Comparison of ENCODE assay signal across 9 mouse cellular contexts in genomic region chr9:99630071-99630470, GRCm38 (mm10). TPM values are rescaled to one million over a fixed set of nuclear protein-coding genes. Genes with fewer than 3 reads are reported as not detected.
DNase-seq lines count a peak whose midpoint lies in the region; ATAC-seq and TF ChIP-seq lines count a peak whose summit lies in the region.
"Had no signal": no experiment of that assay in that cellular context is flagged by ENCODE, and none has a peak within 500 bp of the region (broad histone marks: within the 10 kb centered on the region; RNA-seq: fewer than 3 reads in every experiment).

No protein-coding gene starts in this region.

- no peak for TF ChIP-seq POLR2A in kidney, adult 2 months (IDR thresholded peaks at IDR 0.05; ENCODE audit: low read depth, low read length)

- in situ Hi-C loops in Patski (cut with MboI; ENCODE audit: low pct_unique_long_range_greater_than_20kb): no loop called here

- peak overlapping the region; percentile 75 for H3K9ac ChIP-seq in forebrain, embryonic 15.5 days (replicated peaks)

- no peaks in the 10 kb centered on the region for H3K27me3 ChIP-seq in Patski
- H3K27me3 ChIP-seq in forebrain, embryonic 15.5 days: no peaks in the 10 kb centered on the region
- no peaks in the 10 kb centered on the region for H3K27me3 ChIP-seq in kidney, adult 2 months (replicated peaks; ENCODE audit: control insufficient read depth, insufficient read depth, low read length)
- no peaks in the 10 kb centered on the region for H3K27me3 ChIP-seq in midbrain, embryonic 10.5 days (ENCODE audit: low read depth, poor library complexity, severe bottlenecking)

- H3K9me3 ChIP-seq in forebrain, embryonic 15.5 days: no peaks in the 10 kb centered on the region
- H3K9me3 ChIP-seq in midbrain, embryonic 10.5 days (replicated peaks): no peaks in the 10 kb centered on the region

- intact Hi-C loops in gastrocnemius, adult 2 months (cut with DNase I): no loop called here

- CTCF ChIA-PET in Patski (lab: Charles Lee): interaction anchor here (0.6 to 2.7 kb wide), 3 partner anchors 37 to 50 kb away, joined by 3 to 23 read pairs (median 5); no protein-coding TSS in a partner anchor

- peak overlapping the region; percentile 88 for H3K27ac ChIP-seq in gastrocnemius, adult 2 months
- H3K27ac ChIP-seq in forebrain, embryonic 15.5 days (replicated peaks): peak overlapping the region; percentile 88
- peak overlapping the region; percentile 88 for H3K27ac ChIP-seq in kidney, adult 2 months (ENCODE audit: insufficient read depth, low read depth, low read length)
- H3K27ac ChIP-seq in midbrain, embryonic 10.5 days (replicated peaks): peak overlapping the region; percentile 96

- under 1% methylated on average over 11 of the region's 11 CpGs for WGBS in forebrain, embryonic 15.5 days
- WGBS in kidney, adult 2 months: 3% methylated on average over 11 of the region's 11 CpGs
- under 1% methylated on average over 11 of the region's 11 CpGs for WGBS in midbrain, embryonic 10.5 days

- H3K4me1 ChIP-seq in forebrain, embryonic 15.5 days: peaks cover 37% of the 10 kb centered on the region
- H3K4me1 ChIP-seq in kidney, adult 2 months (ENCODE audit: control insufficient read depth, insufficient read depth, low read length): peaks cover 9% of the 10 kb centered on the region
- peaks cover 44% of the 10 kb centered on the region for H3K4me1 ChIP-seq in midbrain, embryonic 10.5 days

- peak overlapping the region; percentile 89 for H3K4me3 ChIP-seq in gastrocnemius, adult 2 months
- H3K4me3 ChIP-seq in forebrain, embryonic 15.5 days: peak overlapping the region; percentile 81
- H3K4me3 ChIP-seq in kidney, adult 2 months (ENCODE audit: insufficient read depth, low read depth, low read length): peak overlapping the region; percentile 60
- peak overlapping the region; percentile 79 for H3K4me3 ChIP-seq in midbrain, embryonic 10.5 days

- DNase-seq in gastrocnemius, adult 2 months: peak; percentile 37
- no peak for DNase-seq in gastrocnemius, adult 18-20 months (ENCODE audit: low spot score)
- no peak for DNase-seq in Patski (ENCODE audit: low read depth, low spot score)
- peak; percentile 78 for DNase-seq in kidney, adult 2 months
- DNase-seq in midbrain, embryonic 10.5 days (ENCODE audit: low spot score): no peak
- no peak for DNase-seq in left cerebral cortex, adult 9 months (ENCODE audit: low spot score in 2 of 2)
- DNase-seq in thymus, postnatal 10 days (ENCODE audit: low spot score in 2 of 2): no peak

- POLR2A ChIA-PET in Patski (lab: Charles Lee): interaction anchor here (0.6 to 1.5 kb wide), 2 partner anchors 10 to 42 kb away, joined by 3 read pairs; no protein-coding TSS in a partner anchor

- ATAC-seq in Patski: peak; percentile 11
- peak; percentile 49; the same call in 1 of the 2 replicates for ATAC-seq in forebrain, embryonic 15.5 days (replicated peaks)

- peak overlapping the region; percentile 82 for H3K4me2 ChIP-seq in forebrain, embryonic 15.5 days (replicated peaks)

- H3K36me3 ChIP-seq in forebrain, embryonic 15.5 days: no peaks in the 10 kb centered on the region
- no peaks in the 10 kb centered on the region for H3K36me3 ChIP-seq in kidney, adult 2 months (ENCODE audit: control insufficient read depth, insufficient read depth, low read length)
- H3K36me3 ChIP-seq in midbrain, embryonic 10.5 days: peaks cover 23% of the 10 kb centered on the region

- no peak for TF ChIP-seq CTCF in gastrocnemius, adult 2 months (IDR thresholded peaks at IDR 0.05)
- no peak for TF ChIP-seq CTCF in Patski (IDR thresholded peaks at IDR 0.05)
- TF ChIP-seq CTCF in kidney, adult 2 months (conservative IDR thresholded peaks at IDR 0.05; ENCODE audit: insufficient read depth, insufficient read length, low read depth, low read length): no peak

RNA-seq across cellular contexts. Expression of gene Dzip1l, which starts 0.8 kb away (rescaled TPM):
- total RNA-seq in gastrocnemius, adult 2 months (2021): 1 to 10 TPM; 1.5 to 2.4 TPM
- 1 to 10 TPM in 1 of 2 experiments, under 1 TPM in 1; 0.75 to 1.6 TPM for total RNA-seq in gastrocnemius, adult 18-20 months (2021)
- 27.8 TPM for polyA plus RNA-seq in Patski (2021)
- 13.3 TPM in 2 replicates for polyA plus RNA-seq in forebrain, embryonic 15.5 days (2015; fragmentation: Nextera tagmentation; extraction: Ambion mirVana)
- polyA plus RNA-seq in kidney, adult 2 months (2012; rRNA removed): 6.8 and 7.2 TPM in 2 replicates
- polyA plus RNA-seq in midbrain, embryonic 10.5 days (2016; fragmentation: Nextera tagmentation; extraction: Ambion mirVana): 26.3 and 27.9 TPM in 2 replicates
- total RNA-seq: MEL had no signal

RNA-seq across cellular contexts. Expression of gene A4gnt, which starts 17.8 kb away (rescaled TPM):
- not detected for total RNA-seq in gastrocnemius, adult 2 months (2021)
- not detected for total RNA-seq in gastrocnemius, adult 18-20 months (2021)
- polyA plus RNA-seq in Patski (2021): not detected
- polyA plus RNA-seq in forebrain, embryonic 15.5 days (2015; fragmentation: Nextera tagmentation; extraction: Ambion mirVana): not detected in 2 replicates
- polyA plus RNA-seq in kidney, adult 2 months (2012; rRNA removed): 7.9 TPM in 2 replicates
- polyA plus RNA-seq in midbrain, embryonic 10.5 days (2016; fragmentation: Nextera tagmentation; extraction: Ambion mirVana): not detected in 2 replicates

RNA-seq across cellular contexts. Expression of gene Dbr1, which starts 54.5 kb away (rescaled TPM):
- total RNA-seq in gastrocnemius, adult 2 months (2021): 1 to 10 TPM; 4.2 to 5.2 TPM
- total RNA-seq in gastrocnemius, adult 18-20 months (2021): 1 to 10 TPM; 3.9 to 4.6 TPM
- polyA plus RNA-seq in Patski (2021): 18.6 TPM
- 28.9 and 31.6 TPM in 2 replicates for polyA plus RNA-seq in forebrain, embryonic 15.5 days (2015; fragmentation: Nextera tagmentation; extraction: Ambion mirVana)
- 6.5 and 6.7 TPM in 2 replicates for polyA plus RNA-seq in kidney, adult 2 months (2012; rRNA removed)
- 41.2 and 43.7 TPM in 2 replicates for polyA plus RNA-seq in midbrain, embryonic 10.5 days (2016; fragmentation: Nextera tagmentation; extraction: Ambion mirVana)

Comparison
In these comparisons a context has a peak if more than half of its experiments do, and no peak if none do; other contexts are left out.
1. DNase-seq: peak in gastrocnemius, adult 2 months (single experiment) and kidney, adult 2 months (single experiment); none in gastrocnemius, adult 18-20 months (single experiment), Patski (single experiment), midbrain, embryonic 10.5 days (single experiment), left cerebral cortex, adult 9 months (0 of 2) and thymus, postnatal 10 days (0 of 2).
2. Peak in every context shown above with its lines, with median percentiles within 50 percentile points of each other: H3K27ac ChIP-seq and H3K4me3 ChIP-seq.